Mouse (Mus musculus): Measurements from ENCODE around the gene Slf1.

- TF ChIP-seq POLR2A (IDR thresholded peaks at IDR 0.05; ENCODE audit: extremely low read depth, insufficient read depth, low read length): no peak
- TF ChIP-seq CTCF (IDR thresholded peaks at IDR 0.05; ENCODE audit: low read depth, low read length): no peak
These were observed 42.7 kb upstream of the Slf1 start for GRCm38 (mm10) chr13:77177931-77178330.
